Mouse (Mus musculus): ENCODE measurements around the gene Ncaph2.

DNA sequence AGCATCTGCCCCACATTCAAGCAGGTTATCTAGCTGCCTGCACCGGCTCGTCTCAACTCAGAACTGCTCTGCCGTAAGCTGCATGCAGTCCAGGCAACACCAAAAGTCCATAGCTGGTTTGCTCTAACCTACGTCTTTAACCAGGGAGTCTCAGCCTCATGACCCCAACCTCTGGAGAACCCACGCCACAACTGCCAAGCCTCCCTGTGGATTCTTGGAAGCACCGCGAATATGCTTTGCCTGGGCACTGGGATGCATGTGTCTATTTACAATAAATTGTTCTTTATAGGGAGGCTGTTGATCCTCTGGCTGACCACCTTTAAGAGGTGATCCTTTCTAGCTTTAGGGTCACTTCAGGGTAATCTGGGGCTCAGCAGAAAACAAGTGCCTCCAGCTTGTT, 17.0 kb downstream of the Ncaph2 start:
- TF ChIP-seq CTCF (conservative IDR thresholded peaks at IDR 0.05; ENCODE audit: low read length) (no peak), NANOG (IDR thresholded peaks at IDR 0.05; ENCODE audit: borderline replicate concordance, low read length) (no peak), POU5F1 (IDR thresholded peaks at IDR 0.05; ENCODE audit: borderline replicate concordance, low read length) (no peak)
